Mouse (Mus musculus) neural tube, embryonic 15.5 days (tissue): ENCODE measurements around the gene Glcci1. TPM values are rescaled to one million over a fixed set of nuclear protein-coding genes. Genes with fewer than 3 reads are reported as not detected.

Experiments
- ATAC-seq: fragments of 200-750 bp; cut with Nextera tagmentation; 2 replicates; pipeline ENCODE4 v1.8.0; 2017; ENCODE audit warnings: mild to moderate bottlenecking, moderate TSS enrichment, moderate library complexity; ENCODE audit not compliant: low FRiP score
- H3K27ac ChIP-seq: fragments of 300-500 bp; sonication (generic); replicated peaks from 2 replicates; pipeline ENCODE4 v1.5.1; 2015; ENCODE audit warnings: mild to moderate bottlenecking, inconsistent platforms
- H3K27me3 ChIP-seq: fragments of 300-500 bp; sonication (generic); replicated peaks from 2 replicates; pipeline ENCODE4 v1.6.1; 2015; ENCODE audit warnings: inconsistent platforms
- H3K36me3 ChIP-seq: fragments of 300-500 bp; sonication (generic); 2 replicates; pipeline ENCODE4 v1.6.1; 2015; ENCODE audit warnings: inconsistent platforms
- H3K4me1 ChIP-seq: fragments of 300-500 bp; sonication (generic); 2 replicates; pipeline ENCODE4 v1.6.1; 2015; ENCODE audit warnings: inconsistent platforms
- H3K4me2 ChIP-seq: fragments of 300-500 bp; sonication (generic); 2 replicates; pipeline ENCODE4 v1.6.1; 2015; ENCODE audit warnings: inconsistent platforms, mild to moderate bottlenecking, moderate library complexity
- H3K4me3 ChIP-seq: fragments of 300-500 bp; sonication (generic); replicated peaks from 2 replicates; pipeline ENCODE4 v1.5.1; 2015; ENCODE audit warnings: mild to moderate bottlenecking, inconsistent platforms
- H3K9ac ChIP-seq: fragments of 300-500 bp; sonication (generic); replicated peaks from 2 replicates; pipeline ENCODE4 v1.6.1; 2015; ENCODE audit warnings: mild to moderate bottlenecking, inconsistent platforms
- H3K9me3 ChIP-seq: fragments of 300-500 bp; sonication (generic); replicated peaks from 2 replicates; pipeline ENCODE4 v1.6.1; 2016; ENCODE audit warnings: inconsistent platforms
- WGBS: fragments of 180-500 bp; shearing (Covaris S2); methylation state at CpG from one replicate; pipeline ENCODE4 v1.1.7; 2015; ENCODE audit warnings: mixed read lengths; 5-methylcytosine and 5-hydroxymethylcytosine counted together
- polyA plus RNA-seq: library from polyadenylated mRNA; unstranded; fragments of >200 nt; fragmentation: Nextera tagmentation; extraction: Ambion mirVana; gene quantifications from 2 replicates; pipeline ENCODE4 v1.2.1, GENCODE M21; 2015

Glcci1 gene
- polyA plus RNA-seq, 1 experiment from 2014 or later: 7.2 TPM

- Histone ChIP-seq H3K9me3 (no peaks in the 10 kb centered on the region), H3K36me3 (no peaks in the 10 kb centered on the region), H3K4me2 (no peak overlapping the region), H3K27ac (no peak overlapping the region), H3K4me1 (peaks cover 13% of the 10 kb centered on the region), H3K27me3 (no peaks in the 10 kb centered on the region), H3K4me3 (no peak overlapping the region), H3K9ac (no peak overlapping the region)
- ATAC-seq: no peak
- WGBS: 95% methylated on average over 17 of the region's 17 CpGs
Measured at GRCm38 (mm10) chr6:8484437-8485275, 24.7 kb upstream of the Glcci1 start.

- peaks cover 13% of the 10 kb centered on the region for H3K4me1 ChIP-seq
- no peaks in the 10 kb centered on the region for H3K9me3 ChIP-seq
- 85% methylated on average over 16 of the region's 16 CpGs for WGBS
- H3K27me3 ChIP-seq: no peaks in the 10 kb centered on the region
- no peaks in the 10 kb centered on the region for H3K36me3 ChIP-seq
- H3K27ac ChIP-seq: no peak overlapping the region
- H3K4me2 ChIP-seq: no peak overlapping the region
- no peak overlapping the region for H3K4me3 ChIP-seq
- no peak overlapping the region for H3K9ac ChIP-seq
- no peak for ATAC-seq
Measured at GRCm38 (mm10) chr6:8485414-8486175, 23.8 kb upstream of the Glcci1 start.

GRCm38 (mm10) chr6:8486391-8487043 is 22.9 kb upstream of the Glcci1 start:
- ATAC-seq: no peak
- Histone ChIP-seq H3K9ac (no peak overlapping the region), H3K4me3 (no peak overlapping the region), H3K4me1 (peaks cover 13% of the 10 kb centered on the region), H3K4me2 (no peak overlapping the region), H3K9me3 (no peaks in the 10 kb centered on the region), H3K27me3 (no peaks in the 10 kb centered on the region), H3K27ac (0 out of 2 replicates have a peak overlapping the region, but pooled peaks have one; percentile 33), H3K36me3 (no peaks in the 10 kb centered on the region)
- WGBS: 74% methylated on average over 17 of the region's 17 CpGs

- Histone ChIP-seq H3K9me3 (no peaks in the 10 kb centered on the region), H3K36me3 (no peaks in the 10 kb centered on the region), H3K4me3 (no peak overlapping the region), H3K4me2 (no peak overlapping the region), H3K4me1 (peaks cover 13% of the 10 kb centered on the region), H3K27me3 (no peaks in the 10 kb centered on the region), H3K27ac (0 out of 2 replicates have a peak overlapping the region, but pooled peaks have one; percentile 33), H3K9ac (no peak overlapping the region)
- WGBS: 56% methylated on average over 20 of the region's 20 CpGs
- ATAC-seq: no peak
Measured at GRCm38 (mm10) chr6:8487044-8487853, 22.2 kb upstream of the Glcci1 start.

GRCm38 (mm10) chr6:8488249-8488648 is 21.2 kb upstream of the Glcci1 start:
- no peaks in the 10 kb centered on the region for H3K36me3 ChIP-seq
- H3K4me2 ChIP-seq: no peak overlapping the region
- WGBS: 72% methylated on average over 5 of the region's 5 CpGs
- peaks cover 13% of the 10 kb centered on the region for H3K4me1 ChIP-seq
- H3K9me3 ChIP-seq: no peaks in the 10 kb centered on the region
- no peak overlapping the region for H3K9ac ChIP-seq
- H3K27ac ChIP-seq: no peak overlapping the region
- no peak overlapping the region for H3K4me3 ChIP-seq
- H3K27me3 ChIP-seq: no peaks in the 10 kb centered on the region
- ATAC-seq: no peak

GRCm38 (mm10) chr6:8489266-8489665 is 20.1 kb upstream of the Glcci1 start:
- Histone ChIP-seq H3K27me3 (no peaks in the 10 kb centered on the region), H3K27ac (no peak overlapping the region), H3K9ac (no peak overlapping the region), H3K4me3 (no peak overlapping the region), H3K4me2 (no peak overlapping the region), H3K36me3 (no peaks in the 10 kb centered on the region), H3K9me3 (no peaks in the 10 kb centered on the region), H3K4me1 (peaks cover 13% of the 10 kb centered on the region)
- 83% methylated on average over 7 of the region's 7 CpGs for WGBS
- no peak for ATAC-seq

GRCm38 (mm10) chr6:8489938-8490585 is 19.3 kb upstream of the Glcci1 start:
- Histone ChIP-seq H3K9me3 (no peaks in the 10 kb centered on the region), H3K9ac (no peak overlapping the region), H3K4me3 (no peak overlapping the region), H3K36me3 (no peaks in the 10 kb centered on the region), H3K4me2 (no peak overlapping the region), H3K27me3 (no peaks in the 10 kb centered on the region), H3K27ac (no peak overlapping the region), H3K4me1 (peaks cover 13% of the 10 kb centered on the region)
- 83% methylated on average over 1 of the region's 1 CpGs for WGBS
- ATAC-seq: no peak

GRCm38 (mm10) chr6:8492248-8492647 is 17.2 kb upstream of the Glcci1 start:
- Histone ChIP-seq H3K9ac (no peak overlapping the region), H3K27me3 (no peaks in the 10 kb centered on the region), H3K4me1 (0 out of 2 replicates have a peak, but pooled peaks cover 4% of the 10 kb centered on the region), H3K9me3 (no peaks in the 10 kb centered on the region), H3K4me2 (no peak overlapping the region), H3K27ac (no peak overlapping the region), H3K36me3 (no peaks in the 10 kb centered on the region), H3K4me3 (no peak overlapping the region)
- no peak for ATAC-seq
- WGBS: 95% methylated on average over 3 of the region's 3 CpGs

GRCm38 (mm10) chr6:8495109-8495826 is 14.1 kb upstream of the Glcci1 start:
- no peak for ATAC-seq
- no peak overlapping the region for H3K27ac ChIP-seq
- no peaks in the 10 kb centered on the region for H3K36me3 ChIP-seq
- no peaks in the 10 kb centered on the region for H3K4me1 ChIP-seq
- 88% methylated on average over 5 of the region's 5 CpGs for WGBS
- no peak overlapping the region for H3K9ac ChIP-seq
- H3K27me3 ChIP-seq: no peaks in the 10 kb centered on the region
- no peaks in the 10 kb centered on the region for H3K9me3 ChIP-seq
- no peak overlapping the region for H3K4me2 ChIP-seq
- no peak overlapping the region for H3K4me3 ChIP-seq

GRCm38 (mm10) chr6:8495827-8496222 is 13.6 kb upstream of the Glcci1 start:
- H3K27me3 ChIP-seq: no peaks in the 10 kb centered on the region
- H3K27ac ChIP-seq: no peak overlapping the region
- no peak overlapping the region for H3K4me2 ChIP-seq
- H3K4me1 ChIP-seq: no peaks in the 10 kb centered on the region
- 92% methylated on average over 4 of the region's 4 CpGs for WGBS
- no peak for ATAC-seq
- no peak overlapping the region for H3K4me3 ChIP-seq
- H3K36me3 ChIP-seq: no peaks in the 10 kb centered on the region
- H3K9me3 ChIP-seq: no peaks in the 10 kb centered on the region
- no peak overlapping the region for H3K9ac ChIP-seq
